Mouse (Mus musculus) spleen, adult 18-20 months (tissue): ENCODE data around the gene Atp5g3.

Experiments
- DNase-seq, 2 experiments: peaks; one replicate each; pipeline ENCODE4 v3.0.0; 2022; ENCODE audit warnings: mixed read lengths in 2 of 2

Gene Atp5g3

DNA sequence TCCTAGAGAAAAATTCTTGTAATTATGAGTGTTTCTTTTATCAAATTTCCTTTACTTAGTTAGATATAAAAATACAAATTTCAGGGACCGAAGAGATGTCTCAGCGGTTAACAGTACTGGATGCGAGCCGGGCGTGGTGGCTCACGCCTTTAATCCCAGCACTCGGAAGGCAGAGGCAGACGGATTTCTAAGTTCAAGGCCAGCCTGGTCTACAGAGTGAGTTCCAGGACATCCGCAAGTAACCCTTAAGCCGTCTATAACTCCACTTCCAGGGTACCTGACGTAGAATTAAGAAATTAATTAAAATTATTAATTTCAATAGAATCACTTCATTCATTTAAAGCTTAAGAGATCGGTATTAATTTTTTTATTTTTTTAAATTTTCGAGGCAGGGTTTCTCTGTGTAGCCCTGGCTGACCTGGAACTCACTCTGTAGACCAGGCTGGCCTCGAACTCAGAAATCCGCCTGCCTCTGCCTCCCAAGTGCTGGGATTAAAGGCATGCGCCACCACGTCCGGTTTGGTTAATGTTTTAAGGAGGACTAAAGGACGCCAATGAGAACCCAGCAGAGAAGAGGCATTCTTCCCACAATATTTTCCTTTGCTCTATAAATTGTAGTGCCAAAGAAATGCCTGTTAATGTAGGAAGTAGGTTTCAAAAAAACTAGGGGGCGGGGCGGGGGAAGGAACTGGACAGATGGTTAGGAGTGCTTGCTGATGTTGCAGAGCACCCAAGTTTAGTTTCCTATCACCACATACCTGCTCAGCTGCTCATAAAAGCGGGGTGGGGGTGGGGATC lies 17.5 kb downstream of the Atp5g3 start:
- no peak for DNase-seq

DNA sequence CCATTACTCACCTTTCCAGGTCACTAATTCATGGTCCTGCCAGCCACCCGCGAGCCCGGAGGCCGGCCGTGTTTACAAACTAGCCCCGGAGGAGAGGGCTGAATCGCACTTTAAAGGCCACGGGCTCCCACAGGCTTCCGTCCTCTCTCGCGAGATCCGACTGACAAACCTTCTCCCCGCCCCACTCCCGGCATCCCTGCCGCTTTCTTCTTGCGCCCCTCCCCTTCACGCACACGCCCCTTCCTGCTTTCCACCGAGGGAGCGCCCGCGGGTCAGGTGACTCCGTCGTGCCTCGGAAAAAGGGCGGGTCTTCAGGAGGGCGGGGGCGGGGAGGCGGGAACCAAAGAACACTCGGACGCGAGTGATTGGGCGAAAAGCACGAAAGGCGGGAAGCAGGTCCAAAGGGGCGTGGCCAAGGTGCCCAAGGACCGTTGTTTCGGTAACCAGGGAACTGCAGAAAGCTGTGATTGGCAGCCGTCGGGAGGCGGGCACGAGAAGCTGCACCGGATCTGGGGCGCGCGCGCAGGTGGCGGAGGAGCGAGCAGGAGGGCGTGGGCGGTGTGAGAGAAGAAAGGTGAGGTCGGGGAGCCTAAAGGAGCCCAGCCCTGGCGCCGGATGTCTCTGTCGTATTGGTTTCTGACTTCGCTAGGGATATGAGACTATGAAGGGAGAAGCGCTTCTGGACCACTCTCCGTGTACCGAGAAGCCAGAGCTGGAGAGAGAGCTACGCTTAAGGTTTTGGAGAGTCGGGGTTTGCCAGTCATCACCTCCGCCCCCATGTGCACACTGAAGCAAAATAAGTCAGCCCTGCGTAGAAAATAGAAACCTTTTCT lies 18.4 kb downstream of the Atp5g3 start, which contains the start of gene Atf2:
Gene Atf2 (minus strand): TSS at position 176 of the 833 bp plus-strand sequence.
- peak; percentile 97 to 99 for DNase-seq

DNA sequence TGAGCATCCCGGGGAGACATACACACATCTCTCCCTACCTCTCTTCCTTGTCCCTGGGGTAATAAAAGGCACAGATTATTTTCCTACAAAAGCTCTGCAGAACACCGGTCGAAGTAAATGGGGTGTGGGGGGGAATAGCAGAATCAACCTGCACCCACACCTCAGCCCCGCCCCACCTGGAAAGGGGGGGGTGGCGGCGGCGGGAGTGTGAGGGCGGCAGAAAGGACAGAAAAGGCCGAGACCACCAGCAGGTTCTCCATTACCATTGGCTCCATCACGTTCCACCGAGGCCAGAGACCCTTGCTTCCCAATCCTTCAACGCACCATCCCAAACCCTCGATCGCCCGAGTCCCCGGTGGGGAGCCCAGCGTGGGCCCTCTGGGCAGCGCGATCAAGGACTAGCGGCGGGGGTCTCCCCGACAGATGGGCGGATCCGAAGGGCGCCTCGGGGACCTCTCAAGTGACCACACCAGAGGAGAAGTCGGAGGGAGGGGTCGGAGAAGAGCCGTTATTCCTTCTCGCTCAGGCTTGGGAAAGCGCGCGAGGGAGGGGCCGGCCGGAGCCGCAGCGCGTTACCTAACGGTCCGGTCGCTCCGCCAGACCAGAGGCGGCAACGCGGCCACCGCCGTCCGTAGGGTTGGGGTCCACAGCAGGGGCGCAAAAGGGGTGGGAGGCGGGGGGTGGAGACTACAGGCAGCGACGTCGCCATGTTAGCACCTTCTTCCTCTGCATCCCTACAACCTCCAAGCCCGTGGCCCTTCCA lies 19.2 kb downstream of the Atp5g3 start:
- no peak for DNase-seq

DNA sequence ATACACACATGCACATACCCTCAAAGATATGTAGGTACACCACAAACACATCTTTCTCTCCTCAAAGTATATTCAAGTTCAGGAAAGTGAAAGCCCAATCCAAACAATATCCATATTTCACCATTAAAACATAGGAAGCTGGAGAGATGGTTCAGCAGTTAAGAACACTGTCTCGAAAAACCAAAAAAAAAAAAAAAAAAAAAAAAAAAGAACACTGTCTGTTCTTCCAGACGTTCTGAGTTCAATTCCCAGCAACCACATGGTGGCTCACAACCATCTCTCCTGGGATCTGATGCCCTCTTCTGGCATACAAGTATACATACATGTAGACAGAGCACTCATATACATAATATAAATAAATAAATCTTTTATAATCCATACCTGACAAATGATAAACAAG lies 25.1 kb downstream of the Atp5g3 start:
- DNase-seq: no peak

DNA sequence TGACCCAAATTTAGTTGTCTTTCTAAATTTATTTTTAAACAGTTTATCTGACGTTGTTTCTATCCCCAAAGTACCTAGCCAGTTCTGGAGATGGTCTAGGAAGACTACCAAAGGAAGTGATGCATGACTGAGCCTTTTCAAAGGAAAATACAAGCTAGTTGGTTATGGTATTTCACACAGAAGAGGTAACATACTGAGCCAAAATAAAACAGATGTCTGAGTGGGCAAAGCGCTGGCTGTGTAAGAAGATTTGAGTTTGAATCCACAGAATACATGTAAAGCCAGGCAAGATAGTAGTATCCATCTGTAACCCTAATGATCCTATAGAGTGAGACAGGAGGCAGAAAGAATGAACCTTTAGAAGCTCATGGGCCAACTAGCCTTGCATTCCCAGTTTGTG lies 33.2 kb downstream of the Atp5g3 start:
- no peak for DNase-seq

DNA sequence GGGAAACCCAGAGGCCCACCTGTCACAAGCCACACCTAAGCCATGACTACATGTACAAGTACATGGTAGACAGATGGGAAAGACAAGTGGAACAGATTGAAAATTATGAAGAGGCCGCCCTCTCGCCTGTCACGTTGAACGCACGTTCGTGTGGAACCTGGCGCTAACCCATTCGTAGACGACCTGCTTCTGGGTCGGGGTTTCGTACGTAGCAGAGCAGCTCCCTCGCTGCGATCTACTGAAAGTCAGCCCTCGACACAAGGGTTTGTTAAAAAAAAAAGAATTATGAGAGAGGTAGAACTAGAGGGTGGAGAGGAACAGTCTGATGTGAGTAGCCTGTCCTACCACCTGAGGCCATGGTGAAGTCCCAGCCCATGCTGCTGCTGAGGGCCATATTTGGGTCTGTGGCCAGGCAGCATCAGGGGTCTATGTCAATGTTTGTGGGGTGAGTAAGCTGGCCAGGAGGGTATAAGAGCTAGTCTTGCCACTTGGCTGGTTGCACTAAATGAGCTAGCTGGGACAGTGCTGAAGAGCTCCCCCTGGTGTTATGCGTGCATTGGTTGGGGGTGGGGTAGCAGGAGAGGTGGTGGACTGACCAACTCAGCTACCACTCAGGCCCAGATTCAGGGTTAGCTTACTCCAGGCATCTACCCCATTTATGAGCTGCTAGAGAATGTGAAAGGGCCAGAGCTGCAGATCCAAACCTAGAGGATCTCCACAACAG lies 43.2 kb downstream of the Atp5g3 start:
- peak; percentile 52 to 60 for DNase-seq

DNA sequence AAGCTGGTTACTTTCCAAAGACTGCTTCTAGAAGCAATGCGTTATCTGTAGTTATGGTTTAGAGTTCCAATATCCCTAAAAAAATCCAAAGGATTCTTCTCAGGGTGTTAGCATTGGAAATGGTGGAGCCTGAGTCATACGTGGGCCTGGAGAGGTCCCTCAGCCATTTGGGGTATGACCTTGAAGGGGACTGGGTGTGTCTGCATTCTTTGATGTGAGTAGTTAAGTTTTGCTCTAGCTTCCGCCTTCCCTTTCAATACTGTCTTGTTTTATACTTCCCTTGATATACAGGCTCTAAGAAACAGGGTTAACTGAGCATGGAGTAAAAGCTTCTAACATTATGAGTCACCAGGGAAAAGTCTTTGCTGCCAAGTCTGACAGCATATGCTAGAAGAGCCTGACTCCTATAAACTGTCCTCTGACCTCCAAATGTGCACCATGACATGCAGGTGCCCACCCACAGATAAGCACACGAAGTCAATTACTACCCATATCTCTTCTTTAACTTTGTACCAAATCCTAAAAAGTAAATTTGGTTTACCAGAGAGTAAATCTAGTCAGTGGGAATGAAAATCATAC lies 51.0 kb downstream of the Atp5g3 start:
- no peak for DNase-seq
